Mouse (Mus musculus) gastrocnemius, adult 18-20 months (tissue): ENCODE data around the gene Tsga10. TPM values are rescaled to one million over a fixed set of nuclear protein-coding genes. Genes with fewer than 3 reads are reported as not detected.
A peak's percentile ranks its signal among the peaks of the same experiment; 100 is the strongest.

ENCODE experiments used
- DNase-seq: peaks from one replicate; pipeline ENCODE4 v3.0.0; 2021; ENCODE audit warnings: low spot score
- long read RNA-seq, 2 experiments: library from polyadenylated mRNA; stranded (forward); transcript quantifications; one replicate each; pipeline ENCODE4 v2.0.0; 2021
- total RNA-seq, 2 experiments: library from RNA; stranded (reverse); gene quantifications; 2 replicates each; pipeline ENCODE4 v1.2.3; 2021

The Tsga10 gene
- total RNA-seq: 1 to 10 TPM; 6.8 to 8.7 TPM
- long read RNA-seq, experiment 1, partial matches to known transcripts: 0 of 4 reads
- long read RNA-seq, experiment 1, other reads (novel, unspliced or antisense): 2 of 4 reads
- long read RNA-seq, experiment 2, partial matches to known transcripts: 0 of 3 reads
- long read RNA-seq, experiment 2, other reads (novel, unspliced or antisense): 1 of 3 reads

DNA sequence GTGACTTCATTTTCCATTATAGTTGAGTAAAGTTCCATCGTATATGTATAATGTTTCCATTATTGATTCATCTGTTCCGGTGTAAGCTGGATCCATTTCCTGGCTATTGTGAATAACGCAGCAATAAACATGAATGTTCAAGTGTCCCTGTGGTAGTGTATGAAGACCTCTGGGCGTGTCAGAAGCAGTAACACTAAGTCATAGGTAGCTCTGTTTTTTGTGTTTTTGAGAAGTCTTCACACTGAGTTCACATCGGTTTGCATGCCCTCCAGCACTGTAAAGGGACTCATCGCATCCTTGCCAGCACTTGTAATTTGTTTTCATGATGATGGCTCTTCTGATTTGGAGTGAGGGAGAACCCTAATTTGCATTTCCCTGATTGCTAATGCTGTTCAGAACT, at the start of gene Tsga10:
TSS of gene Tsga10 (minus strand) at position 144 of the 400 bp plus-strand sequence.
- DNase-seq: no peak

GRCm38 (mm10) chr1:37912751-37913150, 46.5 kb upstream of the Tsga10 start:
- no peak for DNase-seq

GRCm38 (mm10) chr1:37903178-37903577, 36.9 kb upstream of the Tsga10 start:
- no peak for DNase-seq

GRCm38 (mm10) chr1:37900288-37900687, 34.1 kb upstream of the Tsga10 start:
- no peak for DNase-seq

DNA sequence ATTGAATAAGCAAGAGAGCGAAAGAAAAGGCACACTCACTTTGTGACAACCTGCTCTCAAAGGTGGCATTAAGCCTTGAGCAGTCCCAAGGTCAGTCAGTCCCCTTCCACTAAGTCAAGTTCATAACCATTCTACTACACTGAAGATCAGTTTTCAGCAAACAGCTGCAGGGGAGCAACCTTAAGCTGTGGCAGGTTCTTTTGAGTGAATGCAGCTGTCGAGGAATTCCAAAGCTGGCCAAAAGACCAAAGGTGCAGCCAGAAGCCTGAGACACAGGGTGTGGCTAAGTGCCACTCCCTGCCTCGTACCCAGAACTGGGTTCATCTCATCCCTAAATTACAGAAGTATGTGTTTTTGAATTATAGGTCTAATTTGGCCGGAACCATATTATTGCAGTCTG, 33.6 kb upstream of the Tsga10 start:
- no peak for DNase-seq

GRCm38 (mm10) chr1:37894606-37895005, 28.4 kb upstream of the Tsga10 start:
- DNase-seq: no peak

DNA sequence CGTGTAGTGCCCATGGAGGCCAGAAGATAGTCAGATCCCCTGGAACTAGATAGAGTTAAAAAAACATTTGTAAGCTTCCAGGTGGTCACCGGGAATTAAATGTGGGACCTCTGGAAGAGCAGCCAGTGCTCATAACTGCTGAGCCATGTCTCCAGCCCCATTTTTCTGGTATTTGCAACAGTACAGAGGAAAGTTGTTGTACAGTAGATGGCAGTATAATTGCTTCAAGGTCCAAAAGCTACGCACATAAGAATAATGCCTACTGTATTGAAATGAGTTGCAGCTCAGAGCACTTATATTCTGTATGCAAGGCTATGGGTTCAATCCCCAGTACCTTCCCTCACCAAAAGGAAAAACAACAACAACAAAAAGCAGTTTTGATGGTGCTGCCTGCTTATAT, 25.2 kb upstream of the Tsga10 start:
- no peak for DNase-seq

DNA sequence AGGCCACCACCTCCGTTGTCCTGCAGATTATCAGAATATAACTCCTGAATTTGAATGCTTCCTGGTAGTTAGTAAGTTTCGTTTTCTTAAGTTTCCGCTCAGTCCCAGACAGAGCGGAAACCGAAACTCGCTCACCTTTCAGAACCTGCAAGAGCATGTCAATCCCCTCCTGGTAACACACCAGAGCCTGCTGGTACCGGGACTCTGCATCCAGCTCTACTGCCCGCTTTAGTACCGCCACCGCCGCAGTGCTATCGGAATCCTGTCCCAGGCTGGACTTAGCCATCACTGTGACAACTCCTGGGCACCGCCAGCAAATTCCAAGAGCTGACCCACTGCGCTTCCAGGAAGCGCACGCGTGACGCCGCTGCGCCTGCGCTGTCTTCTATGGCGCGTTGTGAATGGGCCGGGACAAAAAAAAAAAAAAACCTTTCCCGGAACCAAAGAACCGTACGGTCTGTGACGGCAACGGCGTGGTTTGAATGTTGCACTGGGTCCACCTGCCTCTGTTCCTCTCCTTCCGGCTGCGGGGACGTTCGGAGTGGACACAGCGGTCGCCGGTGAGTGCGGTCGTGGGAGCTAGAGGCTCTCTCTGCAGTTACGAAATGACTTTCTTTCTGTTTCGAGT, 23.9 kb upstream of the Tsga10 start, which contains the start of the genes Mitd1 and Mrpl30:
TSS of gene Mitd1 (minus strand) at position 387 of the 628 bp plus-strand sequence.
TSS of gene Mrpl30 (plus strand) at position 453 of the 628 bp plus-strand sequence.
- peak; percentile 91 for DNase-seq

DNA sequence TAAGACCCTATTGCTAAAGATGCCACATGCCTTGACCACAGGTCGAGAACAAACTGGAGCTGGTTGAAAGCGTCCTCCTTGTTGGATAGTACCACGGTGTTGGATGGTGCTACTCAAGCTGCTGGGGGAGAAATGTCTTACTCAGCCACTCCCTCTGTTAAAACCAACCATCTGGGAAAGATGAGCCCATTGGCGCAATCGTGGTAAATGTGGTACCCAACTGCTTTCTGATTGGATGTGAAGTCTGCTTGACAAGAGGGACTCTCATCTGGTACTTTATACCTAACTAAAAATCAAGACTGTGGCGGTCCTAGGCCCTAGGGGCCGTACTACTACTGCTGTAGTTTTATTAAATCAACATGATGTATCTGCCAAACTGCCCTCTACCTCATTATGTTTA, 23.0 kb upstream of the Tsga10 start:
- no peak for DNase-seq

- no peak for DNase-seq
Observed at GRCm38 (mm10) chr1:37884451-37884850, 18.2 kb upstream of the Tsga10 start.

DNA sequence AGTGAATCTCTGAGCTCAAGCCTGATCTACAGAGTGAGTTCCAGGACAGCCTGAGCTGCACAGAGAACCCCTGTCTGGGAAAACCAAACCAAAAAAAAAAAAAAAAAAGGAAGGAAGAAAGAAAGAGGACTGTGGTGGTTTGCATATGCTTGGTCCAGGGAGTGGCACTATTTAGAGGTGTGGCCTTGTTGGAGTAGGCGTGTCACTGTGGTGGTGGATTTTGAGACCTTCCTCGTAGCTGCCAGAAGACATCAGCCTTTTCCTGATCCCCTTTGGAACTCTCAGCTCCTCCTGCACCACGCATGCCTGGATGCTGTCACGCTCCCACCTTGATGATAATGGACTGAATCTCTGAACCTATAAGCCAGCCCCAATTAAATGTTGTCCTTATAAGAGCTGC, 17.2 kb upstream of the Tsga10 start:
- no peak for DNase-seq

DNA sequence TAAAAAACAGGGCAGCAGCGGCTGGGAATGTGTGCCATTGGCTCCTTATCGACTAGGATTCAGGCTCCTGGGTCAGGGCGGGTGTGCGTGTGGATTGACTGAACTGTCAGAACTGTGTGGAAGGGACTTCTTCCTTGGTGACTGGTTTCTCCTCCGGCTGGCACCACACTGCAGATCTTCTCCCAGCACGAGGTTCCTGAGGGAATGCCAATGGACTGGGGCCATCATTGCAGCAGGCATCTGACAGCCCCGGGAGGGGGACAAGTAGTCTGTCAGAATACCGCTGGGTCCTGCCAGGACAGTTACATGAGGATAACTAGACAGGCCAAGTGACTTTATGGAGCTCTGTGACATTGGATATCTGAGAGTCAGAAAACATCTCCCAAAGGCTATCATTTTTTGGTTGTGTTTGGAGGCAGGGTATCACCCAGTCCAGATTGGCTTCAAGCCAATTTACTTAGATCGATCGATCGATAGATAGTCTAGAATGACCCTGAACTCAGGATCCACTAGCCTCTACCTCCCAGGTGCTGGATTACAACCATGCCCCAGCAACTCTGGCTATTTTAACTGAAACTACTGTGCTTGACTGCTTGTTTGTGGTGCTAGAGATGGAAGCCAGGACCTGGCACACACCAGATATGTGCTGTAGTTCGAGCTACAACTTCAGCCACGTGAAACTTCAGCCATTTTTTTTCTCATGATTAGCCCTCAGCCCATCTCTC, 11.7 kb upstream of the Tsga10 start:
- DNase-seq: no peak

DNA sequence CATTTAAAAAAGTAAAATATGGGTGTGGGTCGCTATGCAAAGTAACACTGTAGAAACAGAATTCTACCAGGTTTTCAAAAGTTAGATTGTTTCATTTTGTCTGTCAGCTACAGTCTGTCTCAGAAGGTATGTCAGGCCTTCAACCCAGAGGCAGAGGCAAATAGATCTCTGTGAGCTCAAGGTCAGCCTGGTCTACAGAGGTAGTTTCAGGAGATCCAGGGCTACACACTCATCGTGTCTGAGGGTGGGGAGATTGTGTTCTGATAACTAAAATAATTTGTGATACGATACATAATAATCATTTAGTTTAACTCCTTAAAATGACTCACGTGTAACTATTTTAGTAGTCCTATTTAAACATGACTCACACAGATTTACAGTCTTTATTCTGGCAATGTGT, 6.9 kb upstream of the Tsga10 start:
- DNase-seq: no peak

- DNase-seq: peak; percentile 75
Observed at GRCm38 (mm10) chr1:37872131-37873067, 6.2 kb upstream of the Tsga10 start.

DNA sequence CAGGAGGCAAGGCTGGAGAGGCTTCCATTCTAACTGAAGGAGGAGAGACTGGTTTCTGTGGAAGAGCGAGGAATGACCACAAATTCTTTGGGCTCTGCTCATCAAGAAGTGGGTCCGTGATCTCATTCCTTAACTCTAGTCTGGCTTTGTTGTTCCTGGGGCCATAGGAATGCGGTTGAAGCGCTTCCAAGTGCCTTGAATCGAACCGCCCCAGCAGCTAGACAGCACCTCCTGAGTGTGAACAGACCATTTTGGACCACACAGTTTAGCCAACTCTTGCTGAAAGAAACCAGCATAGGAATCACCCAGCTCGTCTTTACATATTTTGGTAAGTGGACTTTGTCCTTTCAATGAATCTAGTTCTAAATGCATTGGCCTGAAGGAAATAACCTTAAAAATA, 5.5 kb upstream of the Tsga10 start, which contains the start of gene Lipt1:
TSS of gene Lipt1 (plus strand) at position 35 of the 400 bp plus-strand sequence.
- DNase-seq: no peak

DNA sequence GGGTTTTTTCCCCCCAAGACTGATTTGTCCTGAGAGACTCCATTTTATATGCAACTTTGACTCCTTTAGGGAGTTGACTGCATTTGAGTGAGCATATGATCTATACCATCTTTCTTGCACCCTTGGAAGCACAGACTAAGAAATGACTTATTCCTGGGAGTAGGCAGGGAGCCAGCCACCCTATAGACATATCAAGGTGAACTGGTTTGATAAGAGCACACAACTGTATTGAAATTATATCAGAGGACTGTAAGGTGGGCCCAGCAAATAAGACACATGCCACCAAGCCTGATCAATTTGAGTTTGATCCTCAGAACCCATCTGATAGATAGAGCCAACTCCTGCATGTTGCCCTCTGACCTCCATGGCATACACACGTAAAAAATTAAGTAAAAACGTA, 3.1 kb upstream of the Tsga10 start:
- no peak for DNase-seq

- no peak for DNase-seq
Observed at GRCm38 (mm10) chr1:37868640-37869039, 2.4 kb upstream of the Tsga10 start.

GRCm38 (mm10) chr1:37867684-37868322, 1.6 kb upstream of the Tsga10 start:
- DNase-seq: no peak

DNA sequence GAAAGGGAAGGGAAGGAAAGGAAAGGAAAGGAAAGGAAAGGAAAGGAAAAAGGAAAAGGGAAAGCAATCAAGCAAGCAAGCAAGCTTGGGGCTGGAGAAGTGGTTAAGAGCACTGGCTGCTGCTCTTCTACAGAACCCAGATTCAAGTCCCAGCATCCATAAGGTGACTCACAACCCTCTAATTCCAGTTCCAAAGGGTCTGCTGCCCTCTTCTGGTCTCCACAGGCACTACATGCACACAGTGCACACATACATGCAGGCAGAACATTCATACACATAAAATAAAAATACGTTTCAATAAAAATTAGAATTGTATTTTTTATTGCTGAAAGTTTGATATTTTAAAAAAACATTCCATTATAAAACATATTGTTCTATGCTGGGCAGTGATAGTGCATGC, 827 bp upstream of the Tsga10 start:
- DNase-seq: peak; percentile 15

DNA sequence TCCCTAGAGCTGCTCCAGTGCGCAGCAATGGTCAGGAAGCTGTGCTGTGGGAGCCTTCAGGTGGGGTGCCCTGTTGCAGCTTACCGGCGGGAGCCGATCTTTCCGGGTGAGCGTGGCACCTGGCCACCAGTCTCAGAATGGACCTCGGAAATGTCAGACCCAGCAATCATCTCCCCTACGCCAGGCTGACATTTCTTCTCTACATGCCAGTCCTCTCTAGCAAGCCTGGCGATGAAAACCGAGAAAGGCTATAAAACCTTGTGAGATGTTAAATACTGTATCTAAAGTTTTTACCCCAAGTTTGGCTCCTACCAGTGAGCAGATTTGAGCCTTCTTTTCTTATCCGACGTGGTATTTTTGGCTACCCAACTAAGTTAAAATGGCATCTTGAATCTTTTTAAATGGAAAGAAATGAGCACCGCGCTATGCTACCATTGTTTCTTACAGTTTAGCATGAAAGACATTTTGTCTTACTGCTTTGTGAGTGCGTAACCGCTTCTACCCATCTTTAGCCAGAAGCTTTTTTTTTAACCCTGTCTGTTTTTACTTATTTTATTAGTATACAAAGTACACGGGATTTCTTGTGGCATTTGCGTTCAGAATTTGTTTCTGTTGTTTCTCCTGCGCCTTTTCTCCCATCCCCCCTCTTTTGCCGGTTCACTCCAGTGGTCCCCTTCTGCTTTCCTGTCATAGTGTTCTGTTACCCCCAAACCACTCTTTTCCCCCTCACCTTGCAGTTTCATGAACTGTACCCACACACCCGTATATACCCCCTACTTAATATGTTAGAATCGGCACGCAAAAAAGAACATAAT, 621 bp downstream of the Tsga10 start:
- DNase-seq: no peak
